Mouse (Mus musculus) MEL (cell line): ENCODE measurements around the gene Pak1ip1. TPM values are rescaled to one million over a fixed set of nuclear protein-coding genes. Genes with fewer than 3 reads are reported as not detected.

Experiments used
- DNase-seq: peaks from one replicate; pipeline ENCODE4 v3.0.0; 2011; ENCODE audit warnings: low read depth, low spot score
- H3K27ac ChIP-seq: 2 replicates; pipeline ENCODE4 v1.5.1; 2012; ENCODE audit warnings: low read depth, mild to moderate bottlenecking, control low read depth, low read length, moderate library complexity; ENCODE audit not compliant: control insufficient read depth
- H3K27me3 ChIP-seq, 2 experiments: fragments of 150-350 bp in 1 of 2; sonication (generic) in 1 of 2; 2 replicates each; pipeline ENCODE4 v1.6.1; 2012; ENCODE audit warnings: low read length in 2 of 2, mild to moderate bottlenecking in 2 of 2, improper control_type of control experiment in 1 of 2, moderate library complexity in 1 of 2; ENCODE audit not compliant: insufficient read depth in 2 of 2, control insufficient read depth in 1 of 2
- H3K36me3 ChIP-seq, 2 experiments: 2 replicates each; pipeline ENCODE4 v1.6.1; 2012 to 2014; ENCODE audit warnings: low read length in 2 of 2, improper control_type of control experiment in 1 of 2, inconsistent platforms in 1 of 2, mild to moderate bottlenecking in 1 of 2; ENCODE audit not compliant: insufficient read depth in 2 of 2, control insufficient read depth in 1 of 2
- H3K4me1 ChIP-seq, 2 experiments: fragments of 150-350 bp in 1 of 2; sonication (generic) in 1 of 2; 2 replicates each; pipeline ENCODE4 v1.6.1; 2012; ENCODE audit warnings: low read length in 2 of 2, improper control_type of control experiment in 1 of 2, mild to moderate bottlenecking in 1 of 2; ENCODE audit not compliant: insufficient read depth in 2 of 2, control insufficient read depth in 1 of 2
- H3K4me3 ChIP-seq, 2 experiments: fragments of 150-350 bp in 1 of 2; sonication (generic) in 1 of 2; 2 replicates each; pipeline ENCODE4 v1.5.1; 2012; ENCODE audit warnings: low read depth in 2 of 2, low read length in 2 of 2, mild to moderate bottlenecking in 2 of 2, moderate library complexity in 2 of 2, control low read depth in 1 of 2, improper control_type of control experiment in 1 of 2; ENCODE audit not compliant: control insufficient read depth in 1 of 2, insufficient read depth in 1 of 2
- H3K79me2 ChIP-seq: 2 replicates; pipeline ENCODE4 v1.6.1; 2012; ENCODE audit warnings: mild to moderate bottlenecking, low read length, moderate library complexity; ENCODE audit not compliant: control insufficient read depth, poor library complexity, insufficient read depth
- H3K9ac ChIP-seq: 2 replicates; pipeline ENCODE4 v1.6.1; 2012; ENCODE audit warnings: low read depth, mild to moderate bottlenecking, control low read depth, low read length, moderate library complexity; ENCODE audit not compliant: control insufficient read depth, poor library complexity, severe bottlenecking
- H3K9me3 ChIP-seq: fragments of 150-350 bp; sonication (generic); replicated peaks from 2 replicates; pipeline ENCODE4 v1.6.1; 2012; ENCODE audit warnings: mild to moderate bottlenecking, low read length, improper control_type of control experiment, moderate library complexity; ENCODE audit not compliant: insufficient read depth
- BHLHE40 ChIP-seq: IDR thresholded peaks from 2 replicates; pipeline ENCODE4 v1.6.1; 2012; ENCODE audit warnings: low read depth, mild to moderate bottlenecking, inconsistent platforms, low read length, improper control_type of control experiment, borderline replicate concordance
- CHD1 ChIP-seq: IDR thresholded peaks from 2 replicates; pipeline ENCODE4 v1.6.1; 2012; ENCODE audit warnings: low read depth, mild to moderate bottlenecking, inconsistent platforms, low read length, improper control_type of control experiment
- CHD2 ChIP-seq: IDR thresholded peaks from 2 replicates; pipeline ENCODE4 v1.6.1; 2011; ENCODE audit warnings: low read length, improper control_type of control experiment
- ELF1 ChIP-seq: IDR thresholded peaks from 2 replicates; pipeline ENCODE4 v1.6.1; 2014; ENCODE audit warnings: low read depth, mild to moderate bottlenecking, inconsistent platforms, low read length, improper control_type of control experiment, moderate library complexity
- ETS1 ChIP-seq: IDR thresholded peaks from 2 replicates; pipeline ENCODE4 v1.6.1; 2012; ENCODE audit warnings: low read depth, mild to moderate bottlenecking, inconsistent platforms, low read length, improper control_type of control experiment, moderate library complexity
- GATA1 ChIP-seq: IDR thresholded peaks from 2 replicates; pipeline ENCODE4 v1.6.1; 2011; ENCODE audit warnings: low read depth, low read length, improper control_type of control experiment
- HCFC1 ChIP-seq: IDR thresholded peaks from 2 replicates; pipeline ENCODE4 v1.6.1; 2012; ENCODE audit warnings: low read depth, mild to moderate bottlenecking, inconsistent platforms, low read length, improper control_type of control experiment, moderate library complexity
- JUND ChIP-seq: IDR thresholded peaks from 2 replicates; pipeline ENCODE4 v1.6.1; 2011; ENCODE audit warnings: low read depth, mild to moderate bottlenecking, improper control_type of control experiment, low read length
- KAT2A ChIP-seq: conservative IDR thresholded peaks from 2 replicates; pipeline ENCODE4 v1.6.1; 2012; ENCODE audit warnings: low read depth, low read length, improper control_type of control experiment, inconsistent platforms
- MAFK ChIP-seq: IDR thresholded peaks from 2 replicates; pipeline ENCODE4 v1.6.1; 2011; ENCODE audit warnings: low read depth, mild to moderate bottlenecking, low read length, improper control_type of control experiment, borderline replicate concordance
- MAZ ChIP-seq: IDR thresholded peaks from 2 replicates; pipeline ENCODE4 v1.6.1; 2012; ENCODE audit warnings: low read depth, mild to moderate bottlenecking, inconsistent platforms, low read length, improper control_type of control experiment
- MXI1 ChIP-seq: IDR thresholded peaks from 2 replicates; pipeline ENCODE4 v1.6.1; 2011; ENCODE audit warnings: mild to moderate bottlenecking, low read depth, low read length, improper control_type of control experiment
- MYB ChIP-seq: IDR thresholded peaks from 2 replicates; pipeline ENCODE4 v1.6.1; 2011; ENCODE audit warnings: mild to moderate bottlenecking, low read depth, low read length, improper control_type of control experiment
- MYC ChIP-seq: IDR thresholded peaks from 2 replicates; pipeline ENCODE4 v1.6.1; 2011; ENCODE audit warnings: low read depth, mild to moderate bottlenecking, low read length, improper control_type of control experiment, moderate library complexity
- NELFE ChIP-seq: IDR thresholded peaks from 2 replicates; pipeline ENCODE4 v1.6.1; 2011; ENCODE audit warnings: low read depth, low read length, improper control_type of control experiment
- NRF1 ChIP-seq: IDR thresholded peaks from 2 replicates; pipeline ENCODE4 v1.6.1; 2014; ENCODE audit warnings: low read depth, mild to moderate bottlenecking, inconsistent platforms, low read length, improper control_type of control experiment, moderate library complexity; ENCODE audit not compliant: poor library complexity, insufficient read depth, severe bottlenecking
- POLR2A ChIP-seq, 2 experiments: IDR thresholded peaks; 2 replicates each; pipeline ENCODE4 v1.6.1; 2011 to 2012; ENCODE audit warnings: low read length in 2 of 2, mild to moderate bottlenecking in 2 of 2, control low read depth in 1 of 2, improper control_type of control experiment in 1 of 2, low read depth in 1 of 2, moderate library complexity in 1 of 2; ENCODE audit not compliant: control insufficient read depth in 1 of 2, insufficient read depth in 1 of 2, poor library complexity in 1 of 2
- POLR2AphosphoS5 ChIP-seq: IDR thresholded peaks from 2 replicates; pipeline ENCODE4 v1.6.1; 2012; ENCODE audit warnings: low read depth, borderline replicate concordance, mild to moderate bottlenecking, inconsistent platforms, low read length, moderate library complexity, mixed read lengths
- RCOR1 ChIP-seq: IDR thresholded peaks from 2 replicates; pipeline ENCODE4 v1.6.1; 2012; ENCODE audit warnings: low read depth, mild to moderate bottlenecking, inconsistent platforms, low read length, improper control_type of control experiment
- SIN3A ChIP-seq: IDR thresholded peaks from 2 replicates; pipeline ENCODE4 v1.6.1; 2012; ENCODE audit warnings: low read length, improper control_type of control experiment, inconsistent platforms
- TAL1 ChIP-seq: IDR thresholded peaks from 2 replicates; pipeline ENCODE4 v1.6.1; 2012; ENCODE audit warnings: mild to moderate bottlenecking, inconsistent platforms, low read length, moderate library complexity, mixed read lengths
- TBP ChIP-seq: IDR thresholded peaks from 2 replicates; pipeline ENCODE4 v1.8.0; 2011; ENCODE audit warnings: low read depth, low read length, improper control_type of control experiment
- TCF12 ChIP-seq: IDR thresholded peaks from 2 replicates; pipeline ENCODE4 v1.6.1; 2014; ENCODE audit warnings: low read depth, mild to moderate bottlenecking, inconsistent platforms, low read length, improper control_type of control experiment, moderate library complexity
- UBTF ChIP-seq: IDR thresholded peaks from 2 replicates; pipeline ENCODE4 v1.6.1; 2012; ENCODE audit warnings: low read depth, mild to moderate bottlenecking, inconsistent platforms, low read length, improper control_type of control experiment, moderate library complexity, borderline replicate concordance; ENCODE audit not compliant: insufficient read depth
- ZC3H11A ChIP-seq: IDR thresholded peaks from 2 replicates; pipeline ENCODE4 v1.6.1; 2012; ENCODE audit warnings: low read depth, mild to moderate bottlenecking, inconsistent platforms, low read length, improper control_type of control experiment
- ZKSCAN1 ChIP-seq: IDR thresholded peaks from 2 replicates; pipeline ENCODE4 v1.6.1; 2012; ENCODE audit warnings: low read depth, mild to moderate bottlenecking, inconsistent platforms, low read length, improper control_type of control experiment, moderate library complexity
- ZNF384 ChIP-seq: IDR thresholded peaks from 2 replicates; pipeline ENCODE4 v1.6.1; 2012; ENCODE audit warnings: low read depth, mild to moderate bottlenecking, inconsistent platforms, low read length, improper control_type of control experiment
- polyA plus RNA-seq, 2 experiments: library from polyadenylated mRNA; stranded (reverse) in 1 of 2; unstranded in 1 of 2; fragments of >175 nt in 1 of 2; fragments of >200 nt in 1 of 2; gene quantifications; 2 replicates each; pipeline versions ENCODE4 v1.2.1 to v1.2.4; 2012; ENCODE audit warnings: low replicate concordance in 2 of 2, low read depth in 1 of 2; ENCODE audit not compliant: insufficient read length in 2 of 2, insufficient read depth in 1 of 2, missing spikeins in 1 of 2
- total RNA-seq: library from RNA; depleted of rRNA; stranded (reverse); fragments of 300-350 nt; gene quantifications from 2 replicates; pipeline ENCODE4 v1.2.3, GENCODE M21; 2012

Pak1ip1 gene
- total and polyA plus RNA-seq, 3 experiments: 101 to 109 TPM; not detected in 1

DNA sequence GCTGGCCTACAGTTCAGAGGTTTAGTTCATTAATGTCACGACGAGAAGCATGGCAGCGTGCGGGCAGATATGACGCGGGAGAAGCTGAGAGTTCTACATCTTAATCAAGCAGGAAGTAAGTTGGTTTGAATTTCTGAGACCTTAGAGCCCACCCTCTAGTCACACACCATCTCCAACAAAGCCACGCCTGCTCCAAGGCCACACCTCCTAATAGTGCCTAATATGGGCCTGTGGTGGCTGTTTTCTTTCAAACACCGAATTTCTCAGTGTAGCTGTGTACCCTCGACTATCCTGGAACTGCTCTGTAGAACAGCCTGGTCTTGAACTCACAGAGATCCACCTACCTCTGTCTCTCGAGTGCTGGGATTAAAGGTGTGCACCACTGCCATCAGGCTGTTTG lies 33.2 kb upstream of the Pak1ip1 start:
- Histone ChIP-seq H3K4me1 (peaks cover 2 to 14% of the 10 kb centered on the region in 2 experiments; a peak in 3 of 4 replicates), H3K9ac (no peak overlapping the region), H3K27ac (no peak overlapping the region), H3K36me3 (peaks cover 0 to 4% of the 10 kb centered on the region in 2 experiments; a peak in 1 of 4 replicates), H3K27me3 (no peaks in the 10 kb centered on the region), H3K9me3 (no peaks in the 10 kb centered on the region), H3K4me3 (no peak overlapping the region), H3K79me2 (no peaks in the 10 kb centered on the region)
- no peak for DNase-seq
- TF ChIP-seq HCFC1: no peak

DNA sequence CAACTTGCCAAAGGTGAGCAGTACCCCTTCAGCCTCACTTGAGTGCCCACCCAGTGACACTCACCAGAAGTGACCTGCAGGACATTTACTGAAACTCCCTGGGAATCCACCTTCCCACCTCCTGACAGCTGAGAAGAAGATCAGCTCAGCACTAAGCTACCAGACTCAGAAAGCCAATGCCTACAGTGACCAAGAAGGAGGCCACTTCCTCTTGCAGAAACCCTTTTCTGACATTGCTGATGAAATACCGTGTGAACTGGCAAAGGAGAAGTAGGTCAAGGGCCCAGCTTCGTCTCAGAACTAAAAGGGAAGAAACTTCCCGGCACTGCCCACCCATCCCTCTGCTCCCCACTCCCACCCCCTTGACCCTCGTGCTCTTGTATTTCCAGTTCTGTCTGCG lies 32.3 kb upstream of the Pak1ip1 start:
- peak; percentile 55 for DNase-seq
- H3K27ac ChIP-seq: no peak overlapping the region

DNA sequence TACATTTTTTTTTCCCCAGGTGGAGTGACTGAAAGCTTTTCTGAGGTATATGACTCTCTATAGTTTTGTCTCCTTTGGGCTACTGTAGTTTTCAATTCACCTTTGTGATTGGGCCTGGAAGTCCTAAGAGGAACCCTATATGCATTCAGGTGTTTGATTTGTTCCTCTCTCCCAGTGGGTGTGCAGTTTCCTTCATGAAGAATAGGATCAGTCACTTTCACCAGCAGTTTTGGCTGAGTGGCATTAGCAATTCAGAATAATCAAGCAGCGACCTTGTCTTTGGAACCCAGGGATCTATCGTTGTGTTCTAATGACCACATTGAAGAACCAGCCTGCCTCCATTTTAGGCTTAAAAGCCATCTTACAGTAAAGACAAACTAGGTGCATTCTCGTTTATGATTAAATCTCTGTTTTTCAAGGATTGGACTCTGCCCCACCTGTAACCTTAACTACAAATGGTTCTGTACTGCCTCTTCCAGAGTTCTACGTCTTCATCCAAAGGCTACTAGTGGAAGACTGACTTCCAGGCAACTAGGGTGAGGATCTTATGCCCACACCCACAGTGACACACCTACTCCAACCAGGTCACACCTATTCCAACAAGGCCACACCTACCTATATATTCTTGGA lies 30.9 kb upstream of the Pak1ip1 start:
- no peak for TF ChIP-seq CHD1
- no peak for TF ChIP-seq HCFC1
- no peak for TF ChIP-seq KAT2A
- no peak for TF ChIP-seq TAL1
- TF ChIP-seq UBTF: no peak
- no peak for TF ChIP-seq MAZ
- no peak for TF ChIP-seq SIN3A
- TF ChIP-seq MYB: no peak
- TF ChIP-seq CHD2: no peak
- no peak for TF ChIP-seq ZNF384
- no peak for TF ChIP-seq MXI1
- TF ChIP-seq TBP: no peak
- TF ChIP-seq JUND: no peak
- no peak for TF ChIP-seq POLR2AphosphoS5
- no peak for TF ChIP-seq NELFE
- no peak for TF ChIP-seq BHLHE40
- TF ChIP-seq GATA1: no peak
- TF ChIP-seq TCF12: no peak
- TF ChIP-seq ZC3H11A: no peak
- Histone ChIP-seq H3K9me3 (no peaks in the 10 kb centered on the region), H3K4me1 (peaks cover 2 to 14% of the 10 kb centered on the region in 2 experiments; a peak in 3 of 4 replicates), H3K27me3 (no peaks in the 10 kb centered on the region), H3K36me3 (peaks cover 0 to 4% of the 10 kb centered on the region in 2 experiments; a peak in 1 of 4 replicates), H3K4me3 (no peak overlapping the region), H3K27ac (no peak overlapping the region), H3K79me2 (no peaks in the 10 kb centered on the region), H3K9ac (no peak overlapping the region)
- DNase-seq: no peak

More for the DNA sequence above, 32.3 kb upstream of the Pak1ip1 start:
- Histone ChIP-seq H3K27me3 (no peaks in the 10 kb centered on the region), H3K9ac (no peak overlapping the region), H3K36me3 (peaks cover 0 to 4% of the 10 kb centered on the region in 2 experiments; a peak in 1 of 4 replicates), H3K4me1 (peaks cover 2 to 14% of the 10 kb centered on the region in 2 experiments; a peak in 3 of 4 replicates), H3K4me3 (no peak overlapping the region), H3K9me3 (no peaks in the 10 kb centered on the region), H3K79me2 (no peaks in the 10 kb centered on the region)
- TF ChIP-seq MAFK: no peak
- TF ChIP-seq UBTF: no peak
- no peak for TF ChIP-seq MYC
- TF ChIP-seq BHLHE40: no peak
- TF ChIP-seq RCOR1: no peak
- TF ChIP-seq KAT2A: no peak
- no peak for TF ChIP-seq CHD1
- TF ChIP-seq NRF1: no peak
- TF ChIP-seq ZC3H11A: no peak
- TF ChIP-seq ZKSCAN1: no peak
- TF ChIP-seq TCF12: no peak
- TF ChIP-seq GATA1: no peak
- TF ChIP-seq MYB: no peak
- TF ChIP-seq POLR2A (IDR thresholded peaks at IDR 0.05; ENCODE audit: control insufficient read depth in 1 of 2, insufficient read depth in 1 of 2, low read depth in 1 of 2, low read length in 2 of 2, poor library complexity in 1 of 2): no peak
- TF ChIP-seq ELF1: no peak
- TF ChIP-seq TAL1: no peak
- no peak for TF ChIP-seq ETS1
- no peak for TF ChIP-seq SIN3A
